Mouse (Mus musculus) stomach, postnatal 0 days (tissue): Measurements from ENCODE around the gene Kcnn3. TPM values are rescaled to one million over a fixed set of nuclear protein-coding genes. Genes with fewer than 3 reads are reported as not detected.

Experiments
- ATAC-seq: fragments of 200-750 bp; cut with Nextera tagmentation; 2 replicates; pipeline ENCODE4 v1.8.0; 2017; ENCODE audit not compliant: low FRiP score, low TSS enrichment
- DNase-seq: peaks from one replicate; pipeline ENCODE4 v3.0.0-alpha.2; 2016; ENCODE audit warnings: low spot score
- H3K27ac ChIP-seq: fragments of 300-500 bp; sonication (generic); replicated peaks from 2 replicates; pipeline ENCODE4 v1.5.1; 2014; ENCODE audit warnings: mild to moderate bottlenecking, control low read depth
- H3K27me3 ChIP-seq: fragments of 300-500 bp; sonication (generic); 2 replicates; pipeline ENCODE4 v1.6.1; 2014; ENCODE audit warnings: low read length; ENCODE audit not compliant: control insufficient read depth, insufficient read depth
- H3K36me3 ChIP-seq: fragments of 300-500 bp; sonication (generic); 2 replicates; pipeline ENCODE4 v1.6.1; 2014; ENCODE audit warnings: low read length, mixed read lengths; ENCODE audit not compliant: control insufficient read depth, insufficient read depth
- H3K4me1 ChIP-seq: fragments of 300-500 bp; sonication (generic); replicated peaks from 2 replicates; pipeline ENCODE4 v1.6.1; 2014; ENCODE audit warnings: antibody characterized with exemption; ENCODE audit not compliant: control insufficient read depth, insufficient read depth
- H3K4me2 ChIP-seq: fragments of 300-500 bp; sonication (generic); replicated peaks from 2 replicates; pipeline ENCODE4 v1.6.1; 2014; ENCODE audit warnings: low read depth, mild to moderate bottlenecking, control low read depth, moderate library complexity
- H3K4me3 ChIP-seq: fragments of 300-500 bp; sonication (generic); 2 replicates; pipeline ENCODE4 v1.5.1; 2014; ENCODE audit warnings: low read depth, low read length, control low read depth
- H3K9ac ChIP-seq: fragments of 300-500 bp; sonication (generic); 2 replicates; pipeline ENCODE4 v1.6.1; 2014; ENCODE audit warnings: mild to moderate bottlenecking, low read length, control low read depth, mixed read lengths
- H3K9me3 ChIP-seq: fragments of 300-500 bp; sonication (generic); 2 replicates; pipeline ENCODE4 v1.6.1; 2016; ENCODE audit warnings: low read length; ENCODE audit not compliant: control insufficient read depth
- CTCF ChIP-seq: IDR thresholded peaks from 2 replicates; pipeline ENCODE4 v1.5.1; 2016; ENCODE audit warnings: antibody characterized with exemption, low read depth, mild to moderate bottlenecking, moderate library complexity
- EP300 ChIP-seq: optimal IDR thresholded peaks from 2 replicates; pipeline ENCODE3; 2016; ENCODE audit warnings: antibody characterized with exemption
- WGBS: fragments of 180-500 bp; shearing (Covaris S2); extraction: QIAGEN DNeasy Blood & Tissue Kit; methylation state at CpG from one replicate; pipeline ENCODE4 v1.1.7; 2014; 5-methylcytosine and 5-hydroxymethylcytosine counted together
- polyA plus RNA-seq: library from polyadenylated mRNA; unstranded; fragments of >200 nt; fragmentation: Nextera tagmentation; extraction: Ambion mirVana; gene quantifications from 2 replicates; pipeline ENCODE4 v1.2.1, GENCODE M21; 2015

Gene Kcnn3
- polyA plus RNA-seq, 1 experiment from 2014 or later = 4.5 TPM

- H3K9me3 ChIP-seq = no peaks in the 10 kb centered on the region
- no peak overlapping the region for H3K4me2 ChIP-seq
- H3K4me3 ChIP-seq = no peak overlapping the region
- H3K9ac ChIP-seq = no peak overlapping the region
- no peak for DNase-seq
- no peaks in the 10 kb centered on the region for H3K4me1 ChIP-seq
- WGBS = 74% methylated on average over 6 of the region's 6 CpGs
- TF ChIP-seq CTCF = no peak
- no peaks in the 10 kb centered on the region for H3K36me3 ChIP-seq
- no peak overlapping the region for H3K27ac ChIP-seq
- ATAC-seq = no peak
- no peaks in the 10 kb centered on the region for H3K27me3 ChIP-seq
Observed at GRCm38 (mm10) chr3:89624001-89624400, 104.0 kb downstream of the Kcnn3 start.

GRCm38 (mm10) chr3:89624814-89625445 lies 105.0 kb downstream of the Kcnn3 start:
- WGBS = 64% methylated on average over 5 of the region's 5 CpGs
- H3K9ac ChIP-seq = no peak overlapping the region
- no peak overlapping the region for H3K4me2 ChIP-seq
- DNase-seq = no peak
- no peak for TF ChIP-seq EP300
- no peak for ATAC-seq
- no peaks in the 10 kb centered on the region for H3K9me3 ChIP-seq
- H3K27ac ChIP-seq = no peak overlapping the region
- no peaks in the 10 kb centered on the region for H3K36me3 ChIP-seq
- H3K4me3 ChIP-seq = no peak overlapping the region
- no peaks in the 10 kb centered on the region for H3K27me3 ChIP-seq
- no peaks in the 10 kb centered on the region for H3K4me1 ChIP-seq

GRCm38 (mm10) chr3:89626556-89626955 lies 106.6 kb downstream of the Kcnn3 start:
- Histone ChIP-seq H3K4me3 (no peak overlapping the region), H3K27ac (no peak overlapping the region), H3K36me3 (no peaks in the 10 kb centered on the region), H3K9ac (no peak overlapping the region), H3K9me3 (no peaks in the 10 kb centered on the region), H3K4me2 (no peak overlapping the region), H3K27me3 (no peaks in the 10 kb centered on the region), H3K4me1 (no peaks in the 10 kb centered on the region)
- WGBS = 42% methylated on average over 4 of the region's 4 CpGs
- no peak for ATAC-seq
- DNase-seq = no peak
- no peak for TF ChIP-seq CTCF
- TF ChIP-seq EP300 = no peak

- Histone ChIP-seq H3K4me2 (no peak overlapping the region), H3K4me3 (no peak overlapping the region), H3K9me3 (no peaks in the 10 kb centered on the region), H3K9ac (no peak overlapping the region), H3K4me1 (no peaks in the 10 kb centered on the region), H3K27ac (peak overlapping the region; percentile 70; the same call in 1 of the 2 replicates), H3K27me3 (no peaks in the 10 kb centered on the region; the same call in 1 of the 2 replicates), H3K36me3 (no peaks in the 10 kb centered on the region)
- no peak for DNase-seq
- no peak for ATAC-seq
- 54% methylated on average over 3 of the region's 3 CpGs for WGBS
- TF ChIP-seq EP300 = no peak
- no peak for TF ChIP-seq CTCF
Observed at GRCm38 (mm10) chr3:89629811-89630210, 109.8 kb downstream of the Kcnn3 start.

GRCm38 (mm10) chr3:89631750-89632149 lies 111.8 kb downstream of the Kcnn3 start:
- H3K4me1 ChIP-seq = no peaks in the 10 kb centered on the region
- ATAC-seq (peak; percentile 38; the same call in 1 of the 2 replicates), DNase-seq (no peak)
- no peak for TF ChIP-seq EP300
- peak; percentile 52 for TF ChIP-seq CTCF
- no peaks in the 10 kb centered on the region; the same call in 1 of the 2 replicates for H3K27me3 ChIP-seq
- H3K36me3 ChIP-seq = no peaks in the 10 kb centered on the region
- no peak overlapping the region for H3K9ac ChIP-seq
- H3K9me3 ChIP-seq = no peaks in the 10 kb centered on the region
- no peak overlapping the region for H3K4me3 ChIP-seq
- WGBS = 48% methylated on average over 5 of the region's 5 CpGs
- 0 out of 2 replicates have a peak overlapping the region, but pooled peaks have one; percentile 9 for H3K27ac ChIP-seq
- H3K4me2 ChIP-seq = no peak overlapping the region

- no peak for DNase-seq
- 82% methylated on average over 6 of the region's 6 CpGs for WGBS
- ATAC-seq = no peak
- Histone ChIP-seq H3K4me2 (no peak overlapping the region), H3K9me3 (no peaks in the 10 kb centered on the region), H3K27me3 (no peaks in the 10 kb centered on the region; the same call in 1 of the 2 replicates), H3K27ac (peak overlapping the region; percentile 45; the same call in 1 of the 2 replicates), H3K4me1 (no peaks in the 10 kb centered on the region), H3K4me3 (no peak overlapping the region), H3K9ac (no peak overlapping the region), H3K36me3 (no peaks in the 10 kb centered on the region)
- TF ChIP-seq CTCF (no peak), EP300 (no peak)
Observed at GRCm38 (mm10) chr3:89633531-89633930, 113.6 kb downstream of the Kcnn3 start.
